Mouse (Mus musculus) limb, embryonic 11.5 days (tissue): ENCODE data around the gene Wdr82. TPM values are rescaled to one million over a fixed set of nuclear protein-coding genes. Genes with fewer than 3 reads are reported as not detected.
"Not testable (repeated sequence)": the region's sequence is repeated elsewhere in the genome, so short reads cannot be mapped to it uniquely, and the experiment has no call there.

Source experiments
- ATAC-seq: fragments of 200-750 bp; cut with Nextera tagmentation; 2 replicates; pipeline ENCODE4 v1.8.0; 2017; ENCODE audit warnings: low read depth; ENCODE audit not compliant: insufficient number of reproducible peaks, low FRiP score, low TSS enrichment
- DNase-seq: peaks from one replicate; pipeline ENCODE4 v3.0.0-alpha.2; 2015; ENCODE audit warnings: low spot score
- H3K27ac ChIP-seq: fragments of 300-500 bp; sonication (generic); replicated peaks from 2 replicates; pipeline ENCODE4 v1.5.1; 2014; ENCODE audit warnings: low read depth, mild to moderate bottlenecking, low read length
- H3K27me3 ChIP-seq: fragments of 300-500 bp; sonication (generic); 2 replicates; pipeline ENCODE4 v1.6.1; 2014; ENCODE audit warnings: mild to moderate bottlenecking, low read length, mixed read lengths; ENCODE audit not compliant: control insufficient read depth, insufficient read depth
- H3K36me3 ChIP-seq: fragments of 300-500 bp; sonication (generic); 2 replicates; pipeline ENCODE4 v1.6.1; 2014; ENCODE audit warnings: mild to moderate bottlenecking, low read length, moderate library complexity, mixed read lengths; ENCODE audit not compliant: control insufficient read depth, insufficient read depth
- H3K4me1 ChIP-seq: fragments of 300-500 bp; sonication (generic); 2 replicates; pipeline ENCODE4 v1.6.1; 2014; ENCODE audit warnings: low read length, mixed read lengths; ENCODE audit not compliant: control insufficient read depth, insufficient read depth
- H3K4me2 ChIP-seq: fragments of 300-500 bp; sonication (generic); 2 replicates; pipeline ENCODE4 v1.6.1; 2014; ENCODE audit warnings: low read depth, mild to moderate bottlenecking, moderate library complexity; ENCODE audit not compliant: severe bottlenecking
- H3K4me3 ChIP-seq: fragments of 300-500 bp; sonication (generic); 2 replicates; pipeline ENCODE4 v1.5.1; 2014; ENCODE audit warnings: low read depth, low read length
- H3K9ac ChIP-seq: fragments of 300-500 bp; sonication (generic); 2 replicates; pipeline ENCODE4 v1.6.1; 2014; ENCODE audit warnings: mild to moderate bottlenecking, low read length
- H3K9me3 ChIP-seq: fragments of 300-500 bp; sonication (generic); 2 replicates; pipeline ENCODE4 v1.6.1; 2016; ENCODE audit warnings: low read length; ENCODE audit not compliant: control insufficient read depth
- WGBS: fragments of 180-500 bp; shearing (Covaris S2); extraction: QIAGEN DNeasy Blood & Tissue Kit; methylation state at CpG from one replicate; pipeline ENCODE4 v1.1.7; 2014; 5-methylcytosine and 5-hydroxymethylcytosine counted together
- polyA plus RNA-seq: library from polyadenylated mRNA; unstranded; fragments of >200 nt; fragmentation: Nextera tagmentation; extraction: Ambion mirVana; gene quantifications from 2 replicates; pipeline ENCODE4 v1.2.1, GENCODE M21; 2014

Wdr82 gene
- polyA plus RNA-seq, 1 experiment from 2014 or later: 31.3 TPM

GRCm38 (mm10) chr9:106167703-106168102 is 3.0 kb upstream of the Wdr82 start:
- H3K4me3 ChIP-seq: no peak overlapping the region
- no peak overlapping the region for H3K4me2 ChIP-seq
- no peak for DNase-seq
- H3K36me3 ChIP-seq: no peaks in the 10 kb centered on the region
- peaks cover 5% of the 10 kb centered on the region; the same call in 1 of the 2 replicates for H3K4me1 ChIP-seq
- no peak for ATAC-seq
- H3K9ac ChIP-seq: no peak overlapping the region
- no peaks in the 10 kb centered on the region for H3K9me3 ChIP-seq
- no peak overlapping the region for H3K27ac ChIP-seq
- 21% methylated on average over 1 of the region's 1 CpGs for WGBS
- H3K27me3 ChIP-seq: no peaks in the 10 kb centered on the region

DNA sequence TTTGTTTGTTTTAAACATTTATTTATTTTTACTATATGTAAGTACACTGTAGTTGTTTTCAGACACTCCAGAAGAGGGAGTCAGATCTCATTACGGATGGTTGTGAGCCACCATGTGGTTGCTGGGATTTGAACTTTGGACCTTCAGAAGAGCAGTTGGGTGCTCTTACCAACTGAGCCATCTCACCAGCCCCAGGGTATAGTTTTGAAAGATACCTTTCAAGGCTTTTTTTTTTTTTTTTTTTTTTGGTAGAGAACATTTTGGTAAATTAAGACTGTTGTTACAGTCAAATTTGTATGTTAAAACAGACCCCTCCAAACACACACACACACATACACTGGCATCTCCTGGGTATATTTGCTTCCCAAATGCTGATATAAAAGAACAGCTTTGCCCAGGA is 1.7 kb upstream of the Wdr82 start:
- peaks cover 15% of the 10 kb centered on the region for H3K4me1 ChIP-seq
- DNase-seq, H3K27ac ChIP-seq, H3K27me3 ChIP-seq, H3K4me3 ChIP-seq, ATAC-seq, H3K9me3 ChIP-seq, H3K36me3 ChIP-seq, H3K9ac ChIP-seq, H3K4me2 ChIP-seq: not testable (repeated sequence)
- WGBS: 73% methylated on average over 1 of the region's 1 CpGs

- Histone ChIP-seq H3K36me3 (no peaks in the 10 kb centered on the region), H3K9me3 (no peaks in the 10 kb centered on the region), H3K4me2 (peak overlapping the region; percentile 54), H3K4me1 (peaks cover 18% of the 10 kb centered on the region), H3K9ac (no peak overlapping the region), H3K4me3 (no peak overlapping the region), H3K27me3 (no peaks in the 10 kb centered on the region), H3K27ac (no peak overlapping the region)
- 33% methylated on average over 6 of the region's 6 CpGs for WGBS
- no peak for ATAC-seq
- DNase-seq: no peak
Observed at GRCm38 (mm10) chr9:106169917-106170316, 811 bp upstream of the Wdr82 start.

GRCm38 (mm10) chr9:106171346-106172158 is 824 bp downstream of the Wdr82 start:
- H3K27ac ChIP-seq: peak overlapping the region; percentile 90
- WGBS: under 1% methylated on average over 30 of the region's 30 CpGs
- H3K9ac ChIP-seq: peak overlapping the region; percentile 97
- peak; percentile 67 for DNase-seq
- ATAC-seq: peak; percentile 69
- H3K4me3 ChIP-seq: peak overlapping the region; percentile 91
- peaks cover 29% of the 10 kb centered on the region for H3K4me1 ChIP-seq
- no peaks in the 10 kb centered on the region for H3K9me3 ChIP-seq
- no peaks in the 10 kb centered on the region; the same call in 1 of the 2 replicates for H3K36me3 ChIP-seq
- H3K27me3 ChIP-seq: no peaks in the 10 kb centered on the region
- H3K4me2 ChIP-seq: peak overlapping the region; percentile 54

- Histone ChIP-seq H3K9me3 (no peaks in the 10 kb centered on the region), H3K9ac (0 out of 2 replicates have a peak overlapping the region, but pooled peaks have one; percentile 41), H3K4me1 (peaks cover 29% of the 10 kb centered on the region), H3K27me3 (no peaks in the 10 kb centered on the region), H3K27ac (no peak overlapping the region), H3K36me3 (no peaks in the 10 kb centered on the region; the same call in 1 of the 2 replicates), H3K4me2 (peak overlapping the region; percentile 54), H3K4me3 (peak overlapping the region; percentile 91)
- ATAC-seq (no peak), DNase-seq (no peak)
- 50% methylated on average over 3 of the region's 3 CpGs for WGBS
Observed at GRCm38 (mm10) chr9:106172527-106172926, 1.8 kb downstream of the Wdr82 start.

DNA sequence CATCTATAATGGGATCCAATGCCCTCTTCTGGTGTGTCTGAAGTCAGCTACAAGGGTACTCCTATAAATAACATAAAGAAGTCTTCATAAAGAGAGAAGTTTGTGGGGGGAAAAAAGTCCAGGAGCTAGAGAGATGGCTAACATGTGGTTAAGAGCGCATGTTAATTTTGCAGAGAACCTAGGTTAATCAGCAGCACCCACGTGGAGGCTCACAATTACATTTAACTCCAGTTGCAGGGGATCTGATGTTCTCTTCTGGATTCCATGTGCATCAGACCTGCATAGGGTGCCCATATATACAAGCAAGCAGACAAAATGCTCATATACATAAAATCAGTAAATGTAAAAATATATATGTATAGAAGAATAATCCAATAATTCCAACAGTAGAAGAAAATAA is 2.6 kb downstream of the Wdr82 start:
- H3K9ac ChIP-seq: no peak overlapping the region
- peak overlapping the region; percentile 8; the same call in 1 of the 2 replicates for H3K4me2 ChIP-seq
- ATAC-seq: no peak
- H3K9me3 ChIP-seq: no peaks in the 10 kb centered on the region
- H3K27ac ChIP-seq: no peak overlapping the region
- H3K4me1 ChIP-seq: peaks cover 32% of the 10 kb centered on the region
- H3K36me3 ChIP-seq: peaks cover 3% of the 10 kb centered on the region; the same call in 1 of the 2 replicates
- 76% methylated on average over 2 of the region's 2 CpGs for WGBS
- no peak for DNase-seq
- no peaks in the 10 kb centered on the region for H3K27me3 ChIP-seq
- no peak overlapping the region for H3K4me3 ChIP-seq

DNA sequence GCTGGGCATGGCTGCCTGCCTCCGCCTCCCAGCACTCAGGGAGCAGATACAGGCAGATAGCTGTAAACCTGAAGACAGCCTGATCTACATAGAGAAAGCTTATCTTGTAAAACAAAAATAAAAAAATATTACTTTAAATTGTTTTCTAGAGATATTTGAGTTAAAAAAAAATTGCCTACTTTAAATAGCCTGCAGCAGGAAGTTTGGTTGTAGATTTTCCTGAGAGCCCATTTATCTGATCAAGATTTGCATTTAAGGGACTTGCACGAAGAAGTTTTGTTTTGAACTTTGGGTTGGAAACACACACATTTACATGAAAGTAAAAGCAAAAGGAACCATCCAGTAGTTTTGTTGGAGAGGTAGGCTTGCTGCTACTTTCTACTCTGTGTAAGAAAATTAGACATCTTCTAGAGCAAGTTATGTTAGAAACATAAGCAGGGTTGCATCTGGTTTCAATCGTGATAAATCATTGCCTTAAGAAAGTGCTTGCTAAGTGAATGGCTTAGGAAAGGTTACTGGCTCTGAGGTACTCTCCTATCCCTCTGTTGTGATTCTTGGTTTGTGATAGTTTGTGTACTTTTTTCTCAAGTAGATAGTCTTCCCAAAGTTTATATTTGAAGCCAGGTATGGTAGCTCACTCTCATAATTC is 4.9 kb downstream of the Wdr82 start:
- no peak overlapping the region for H3K4me2 ChIP-seq
- peaks cover 14% of the 10 kb centered on the region for H3K36me3 ChIP-seq
- DNase-seq (no peak), ATAC-seq (no peak)
- H3K9me3 ChIP-seq: no peaks in the 10 kb centered on the region
- no peak overlapping the region for H3K4me3 ChIP-seq
- no peaks in the 10 kb centered on the region for H3K27me3 ChIP-seq
- no peak overlapping the region for H3K27ac ChIP-seq
- WGBS: 71% methylated on average over 3 of the region's 3 CpGs
- peaks cover 29% of the 10 kb centered on the region for H3K4me1 ChIP-seq
- H3K9ac ChIP-seq: no peak overlapping the region

DNA sequence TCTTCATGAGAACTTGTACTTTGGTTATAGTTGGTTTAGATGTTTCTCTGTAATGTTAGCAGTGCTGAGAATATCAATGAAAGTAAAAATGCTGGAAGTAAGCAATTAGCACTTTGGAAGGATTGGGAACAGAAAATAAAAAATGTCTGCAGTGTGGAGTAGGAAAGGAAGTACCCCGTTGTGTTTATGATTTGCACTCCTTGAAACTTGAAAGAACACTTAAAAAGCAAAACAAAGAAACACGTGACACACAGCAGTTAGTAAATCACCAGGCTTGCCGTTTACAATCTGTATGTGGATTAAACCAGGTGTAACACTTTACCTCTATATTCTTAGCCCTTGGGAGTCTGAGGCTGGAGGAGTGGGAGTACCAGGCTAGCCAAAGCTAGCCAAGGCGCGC is 6.0 kb downstream of the Wdr82 start:
- Histone ChIP-seq H3K9me3 (no peaks in the 10 kb centered on the region), H3K9ac (no peak overlapping the region), H3K27me3 (no peaks in the 10 kb centered on the region), H3K36me3 (peaks cover 17% of the 10 kb centered on the region), H3K27ac (no peak overlapping the region), H3K4me1 (peaks cover 29% of the 10 kb centered on the region), H3K4me3 (no peak overlapping the region), H3K4me2 (no peak overlapping the region)
- ATAC-seq (no peak), DNase-seq (no peak)
- 47% methylated on average over 5 of the region's 5 CpGs for WGBS
